Mouse (Mus musculus) hindbrain, embryonic 12.5 days (tissue): Measurements from ENCODE around the gene Pllp. TPM values are rescaled to one million over a fixed set of nuclear protein-coding genes. Genes with fewer than 3 reads are reported as not detected.

Source experiments
- ATAC-seq: fragments of 200-750 bp; cut with Nextera tagmentation; 2 replicates; pipeline ENCODE4 v1.8.0; 2017; ENCODE audit warnings: moderate TSS enrichment; ENCODE audit not compliant: low FRiP score
- H3K27ac ChIP-seq: fragments of 300-500 bp; sonication (generic); 2 replicates; pipeline ENCODE4 v1.5.1; 2016; ENCODE audit warnings: mild to moderate bottlenecking
- H3K27me3 ChIP-seq: fragments of 300-500 bp; sonication (generic); 2 replicates; pipeline ENCODE4 v1.6.1; 2016; ENCODE audit warnings: mild to moderate bottlenecking
- H3K36me3 ChIP-seq: fragments of 300-500 bp; sonication (generic); 2 replicates; pipeline ENCODE4 v1.6.1; 2016; ENCODE audit warnings: mild to moderate bottlenecking
- H3K4me1 ChIP-seq: fragments of 300-500 bp; sonication (generic); 2 replicates; pipeline ENCODE4 v1.6.1; 2016
- H3K4me2 ChIP-seq: fragments of 300-500 bp; sonication (generic); replicated peaks from 2 replicates; pipeline ENCODE4 v1.6.1; 2016; ENCODE audit warnings: mild to moderate bottlenecking
- H3K4me3 ChIP-seq: fragments of 300-500 bp; sonication (generic); 2 replicates; pipeline ENCODE4 v1.5.1; 2016; ENCODE audit warnings: mild to moderate bottlenecking
- H3K9ac ChIP-seq: fragments of 300-500 bp; sonication (generic); 2 replicates; pipeline ENCODE4 v1.6.1; 2016; ENCODE audit warnings: mild to moderate bottlenecking, moderate library complexity
- H3K9me3 ChIP-seq: fragments of 300-500 bp; sonication (generic); replicated peaks from 2 replicates; pipeline ENCODE4 v1.6.1; 2016; ENCODE audit warnings: mild to moderate bottlenecking
- WGBS: fragments of 180-500 bp; shearing (Covaris S2); methylation state at CpG from one replicate; pipeline ENCODE4 v1.1.7; 2016; 5-methylcytosine and 5-hydroxymethylcytosine counted together
- polyA plus RNA-seq: library from polyadenylated mRNA; unstranded; fragments of >200 nt; fragmentation: Nextera tagmentation; extraction: Ambion mirVana; gene quantifications from 2 replicates; pipeline ENCODE4 v1.2.1, GENCODE M21; 2016

Pllp gene
- polyA plus RNA-seq, 1 experiment from 2014 or later, result 0.41 TPM

DNA sequence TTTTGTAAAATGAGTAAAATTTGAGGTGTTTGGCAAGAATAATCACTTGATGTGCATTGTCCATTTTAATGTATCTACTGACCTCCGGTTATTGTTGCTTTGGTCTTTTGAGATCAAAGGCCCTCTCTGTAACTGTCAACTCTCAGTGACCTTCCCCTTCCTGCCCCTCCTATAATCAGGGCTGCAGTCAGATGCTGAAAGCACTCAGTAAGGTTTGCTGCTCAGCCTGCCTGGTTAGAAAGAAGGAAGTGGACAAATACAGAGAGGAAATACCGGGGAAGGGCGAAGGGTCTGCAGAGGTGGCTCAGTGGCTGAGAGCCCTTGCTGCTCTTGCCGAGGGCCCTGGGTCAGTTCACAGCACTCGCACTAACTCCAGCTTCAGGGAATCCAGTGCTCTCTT is 21.7 kb downstream of the Pllp start:
- no peaks in the 10 kb centered on the region for H3K4me1 ChIP-seq
- H3K27me3 ChIP-seq, result no peaks in the 10 kb centered on the region
- no peak for ATAC-seq
- H3K4me3 ChIP-seq, result no peak overlapping the region
- H3K36me3 ChIP-seq, result peaks cover 52% of the 10 kb centered on the region
- H3K9ac ChIP-seq, result no peak overlapping the region
- no peak overlapping the region for H3K27ac ChIP-seq
- no peaks in the 10 kb centered on the region for H3K9me3 ChIP-seq
- no peak overlapping the region for H3K4me2 ChIP-seq
- 84% methylated on average over 5 of the region's 5 CpGs for WGBS

DNA sequence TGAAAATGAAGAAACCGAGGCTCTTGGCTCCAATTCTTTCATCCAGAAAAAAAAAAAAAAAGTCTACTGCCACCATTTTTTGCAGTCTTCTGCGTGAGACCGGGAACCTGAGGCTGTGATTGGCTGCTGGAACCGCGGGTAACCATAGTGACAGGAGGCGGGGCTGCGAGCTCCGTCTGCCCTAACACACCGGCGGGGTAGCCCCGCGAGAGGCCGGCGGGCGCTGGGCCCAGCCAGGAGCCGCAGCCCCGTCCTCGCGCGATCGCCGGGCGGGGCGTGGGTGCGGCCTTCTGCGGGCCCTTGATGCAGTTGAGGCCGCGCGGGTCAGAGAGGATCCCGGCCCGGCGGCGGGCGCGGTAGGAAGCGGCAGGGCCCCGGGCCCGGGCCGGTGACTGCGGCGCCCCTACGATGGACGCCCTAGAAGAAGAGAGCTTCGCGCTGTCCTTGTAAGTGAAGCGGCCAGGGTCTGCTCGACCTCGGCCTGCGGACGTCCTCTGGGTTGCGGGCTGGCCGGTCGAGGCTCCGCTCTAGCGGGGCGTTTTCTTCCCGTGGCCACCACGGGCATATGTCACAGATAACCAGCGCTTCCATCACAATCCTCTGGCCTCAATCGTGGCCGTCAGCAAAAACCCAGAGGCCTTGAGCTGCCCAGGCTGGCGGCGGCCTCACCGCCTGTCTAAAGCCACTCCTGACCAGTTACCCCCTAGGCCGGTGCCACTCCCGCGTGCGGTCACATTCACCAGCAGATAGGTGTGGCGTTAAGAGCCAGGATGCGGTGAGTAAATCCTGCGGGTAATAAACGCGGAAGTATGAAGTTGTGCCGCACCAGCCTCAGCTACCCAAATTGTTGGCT is 29.4 kb downstream of the Pllp start, which contains the start of gene Arl2bp:
Gene Arl2bp (plus strand): TSS at position 145 of the 853 bp plus-strand sequence.
- H3K36me3 ChIP-seq, result peaks cover 24% of the 10 kb centered on the region
- H3K27ac ChIP-seq, result peak within 1 kb of the TSS; percentile 87
- H3K4me2 ChIP-seq, result peak within 1 kb of the TSS; percentile 70
- no peaks in the 10 kb centered on the region for H3K9me3 ChIP-seq
- H3K4me3 ChIP-seq, result peak within 1 kb of the TSS; percentile 64
- peak; percentile 99 for ATAC-seq
- H3K4me1 ChIP-seq, result peaks cover 21% of the 10 kb centered on the region
- H3K27me3 ChIP-seq, result no peaks in the 10 kb centered on the region
- under 1% methylated on average over 70 of the region's 74 CpGs for WGBS
- peak within 1 kb of the TSS; percentile 84 for H3K9ac ChIP-seq

DNA sequence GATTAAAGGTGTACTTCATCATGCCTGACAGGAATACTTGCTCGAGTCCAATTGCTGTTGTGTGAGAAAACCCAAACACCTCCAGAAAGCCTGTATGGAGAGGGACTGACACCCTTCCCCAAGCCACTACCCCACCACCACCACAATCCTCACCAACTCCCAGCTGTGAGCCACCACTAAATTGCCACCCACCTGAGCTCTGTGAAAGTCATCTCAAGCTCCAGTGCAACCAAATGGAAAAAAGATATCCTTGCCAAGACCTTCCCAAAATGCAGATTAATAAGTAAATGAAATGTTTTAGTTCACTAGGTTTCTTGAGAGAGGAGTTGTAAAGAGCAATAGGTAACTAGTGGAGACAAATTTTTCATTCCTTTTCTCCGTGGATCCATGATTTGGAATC is 31.4 kb downstream of the Pllp start:
- H3K9me3 ChIP-seq, result no peaks in the 10 kb centered on the region
- ATAC-seq, result no peak
- H3K27me3 ChIP-seq, result no peaks in the 10 kb centered on the region
- H3K27ac ChIP-seq, result no peak overlapping the region
- H3K4me2 ChIP-seq, result no peak overlapping the region
- no peak overlapping the region for H3K9ac ChIP-seq
- peaks cover 21% of the 10 kb centered on the region for H3K4me1 ChIP-seq
- 84% methylated on average over 2 of the region's 2 CpGs for WGBS
- peaks cover 20% of the 10 kb centered on the region; the same call in 1 of the 2 replicates for H3K36me3 ChIP-seq
- no peak overlapping the region for H3K4me3 ChIP-seq

DNA sequence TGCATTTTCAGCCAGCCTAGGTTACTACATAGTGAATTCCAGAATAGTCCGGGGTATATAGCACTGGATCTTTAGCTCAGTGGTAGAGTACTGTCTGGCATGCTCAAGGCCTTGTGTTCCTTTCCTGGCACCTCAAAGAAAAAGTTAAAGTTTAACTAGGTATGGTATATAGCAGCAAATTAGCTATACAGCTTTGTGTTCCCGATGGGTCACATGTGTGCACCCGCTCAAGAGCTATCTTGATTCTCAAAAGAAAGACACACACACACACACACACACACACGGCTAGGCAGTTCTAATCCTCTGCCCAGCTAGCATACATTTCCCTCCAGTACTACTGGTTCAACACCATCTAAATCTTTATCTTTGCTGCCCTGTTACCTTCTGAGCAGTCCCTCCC is 35.7 kb downstream of the Pllp start:
- no peaks in the 10 kb centered on the region for H3K27me3 ChIP-seq
- H3K4me1 ChIP-seq, result no peaks in the 10 kb centered on the region
- no peak overlapping the region for H3K9ac ChIP-seq
- ATAC-seq, result no peak
- no peak overlapping the region for H3K27ac ChIP-seq
- 88% methylated on average over 4 of the region's 4 CpGs for WGBS
- H3K4me3 ChIP-seq, result no peak overlapping the region
- no peaks in the 10 kb centered on the region for H3K9me3 ChIP-seq
- H3K36me3 ChIP-seq, result peaks cover 39% of the 10 kb centered on the region
- H3K4me2 ChIP-seq, result no peak overlapping the region

DNA sequence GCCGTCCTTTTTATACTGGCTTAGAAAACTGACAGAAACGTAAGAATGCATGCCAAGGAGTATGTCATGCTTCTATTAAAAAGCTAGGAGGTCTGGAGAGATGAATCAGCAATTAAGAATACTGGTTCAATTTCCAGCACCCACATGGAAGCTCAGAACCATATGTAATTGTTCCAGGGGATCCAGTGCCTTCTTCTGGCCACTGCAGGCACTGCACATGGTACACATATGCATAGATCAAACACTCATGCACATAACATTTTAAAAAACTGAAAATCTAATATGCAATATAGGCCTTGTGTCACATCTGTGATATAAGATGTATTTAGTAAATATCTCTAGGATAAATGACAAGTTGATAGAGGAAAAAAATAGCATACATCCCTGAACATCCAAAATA is 38.0 kb downstream of the Pllp start:
- ATAC-seq, result no peak
- Histone ChIP-seq H3K9ac (no peak overlapping the region), H3K27ac (no peak overlapping the region), H3K9me3 (no peaks in the 10 kb centered on the region), H3K4me1 (no peaks in the 10 kb centered on the region), H3K27me3 (no peaks in the 10 kb centered on the region), H3K36me3 (peaks cover 52% of the 10 kb centered on the region), H3K4me3 (no peak overlapping the region), H3K4me2 (no peak overlapping the region)
- 94% methylated on average over 2 of the region's 2 CpGs for WGBS

DNA sequence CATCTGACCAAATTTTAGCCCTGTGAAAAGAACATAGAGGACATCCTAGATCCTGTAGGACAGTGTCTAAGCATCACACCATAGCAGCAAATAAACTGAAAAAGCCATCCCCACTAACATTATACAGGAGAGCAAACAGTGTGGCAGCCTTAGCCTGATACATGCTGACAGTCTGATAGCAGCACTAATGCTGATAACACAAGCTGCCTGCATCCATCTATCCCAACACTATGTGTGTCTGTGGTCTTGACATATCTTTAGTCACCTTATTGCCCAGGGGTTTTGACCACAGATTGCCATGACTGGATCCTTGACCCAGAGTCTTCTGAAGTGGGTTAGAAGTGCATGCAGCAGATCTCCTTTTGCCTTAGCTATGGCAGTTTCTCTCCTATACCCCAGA is 41.1 kb downstream of the Pllp start:
- Histone ChIP-seq H3K4me3 (no peak overlapping the region), H3K9ac (no peak overlapping the region), H3K27ac (no peak overlapping the region), H3K27me3 (no peaks in the 10 kb centered on the region), H3K4me2 (no peak overlapping the region), H3K4me1 (no peaks in the 10 kb centered on the region), H3K36me3 (peaks cover 57% of the 10 kb centered on the region), H3K9me3 (no peaks in the 10 kb centered on the region)
- no peak for ATAC-seq

DNA sequence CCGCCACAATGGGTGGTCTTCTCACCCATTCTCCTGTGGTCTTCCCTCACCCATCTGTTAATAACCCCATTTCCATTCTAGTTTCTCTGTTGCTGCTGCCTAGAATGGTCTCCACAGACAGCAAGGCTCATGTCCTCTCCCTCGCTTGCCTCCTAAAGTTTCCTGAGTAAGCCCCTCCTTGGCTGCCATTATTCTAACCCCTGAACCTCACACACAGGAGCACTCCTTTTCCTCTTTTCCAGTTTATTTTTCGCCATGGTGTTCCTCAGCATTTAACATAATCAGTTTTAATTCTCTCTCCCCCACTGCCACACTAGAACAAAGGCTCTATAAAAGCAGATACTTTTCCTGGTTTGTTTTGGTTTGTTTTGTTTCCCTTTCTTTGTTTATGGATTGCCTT is 43.1 kb downstream of the Pllp start:
- Histone ChIP-seq H3K4me3 (no peak overlapping the region), H3K4me1 (no peaks in the 10 kb centered on the region), H3K4me2 (no peak overlapping the region), H3K9ac (no peak overlapping the region), H3K36me3 (peaks cover 57% of the 10 kb centered on the region), H3K9me3 (no peaks in the 10 kb centered on the region), H3K27me3 (no peaks in the 10 kb centered on the region), H3K27ac (no peak overlapping the region)
- no peak for ATAC-seq
- WGBS, result 93% methylated on average over 3 of the region's 3 CpGs

DNA sequence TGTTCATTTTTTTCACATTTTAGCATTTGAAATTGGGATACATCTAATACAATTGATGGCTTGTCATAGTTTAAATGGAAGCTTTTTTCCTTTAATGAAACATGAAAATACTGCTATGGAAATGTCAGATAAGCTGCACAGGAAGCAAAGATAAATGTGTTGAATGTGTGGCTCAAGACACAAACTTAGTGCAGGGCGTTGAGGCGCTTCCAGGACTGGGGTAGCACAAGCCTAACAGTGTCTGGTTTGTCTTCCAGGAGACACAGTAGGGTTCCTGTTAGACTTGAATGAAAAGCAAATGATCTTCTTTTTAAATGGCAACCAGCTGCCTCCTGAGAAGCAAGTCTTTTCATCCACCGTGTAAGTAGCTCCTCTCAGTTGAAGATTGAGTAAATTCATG is 46.6 kb downstream of the Pllp start:
- H3K9ac ChIP-seq, result no peak overlapping the region
- no peaks in the 10 kb centered on the region for H3K27me3 ChIP-seq
- no peak overlapping the region for H3K27ac ChIP-seq
- no peaks in the 10 kb centered on the region for H3K9me3 ChIP-seq
- H3K36me3 ChIP-seq, result peaks cover 63% of the 10 kb centered on the region
- no peaks in the 10 kb centered on the region for H3K4me1 ChIP-seq
- no peak overlapping the region for H3K4me2 ChIP-seq
- no peak overlapping the region for H3K4me3 ChIP-seq
- no peak for ATAC-seq
- 32% methylated on average over 3 of the region's 3 CpGs for WGBS

DNA sequence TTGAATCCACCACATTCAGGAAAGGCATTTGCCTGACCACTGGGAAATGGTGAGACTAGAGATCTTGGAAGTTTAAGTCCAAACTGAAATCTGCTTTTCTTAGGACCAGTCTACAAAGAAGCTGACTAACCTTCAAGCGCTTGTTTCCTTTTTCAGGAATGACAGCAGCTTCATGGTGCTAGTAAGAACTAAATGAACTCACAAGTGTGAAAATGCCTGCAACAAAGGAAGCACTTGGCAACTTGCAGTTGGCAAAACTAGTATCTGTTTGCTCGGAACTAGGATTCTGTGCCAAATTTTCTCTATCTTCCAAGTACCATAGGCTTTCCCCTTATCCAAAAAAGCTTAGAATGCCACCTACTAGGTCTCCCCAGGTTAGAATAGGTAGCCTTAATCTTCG is 49.9 kb downstream of the Pllp start:
- H3K4me2 ChIP-seq, result no peak overlapping the region
- H3K4me3 ChIP-seq, result no peak overlapping the region
- ATAC-seq, result no peak
- H3K27me3 ChIP-seq, result no peaks in the 10 kb centered on the region
- H3K36me3 ChIP-seq, result peaks cover 57% of the 10 kb centered on the region
- no peak overlapping the region for H3K27ac ChIP-seq
- no peaks in the 10 kb centered on the region for H3K9me3 ChIP-seq
- WGBS, result 96% methylated on average over 3 of the region's 3 CpGs
- H3K4me1 ChIP-seq, result no peaks in the 10 kb centered on the region
- no peak overlapping the region for H3K9ac ChIP-seq

DNA sequence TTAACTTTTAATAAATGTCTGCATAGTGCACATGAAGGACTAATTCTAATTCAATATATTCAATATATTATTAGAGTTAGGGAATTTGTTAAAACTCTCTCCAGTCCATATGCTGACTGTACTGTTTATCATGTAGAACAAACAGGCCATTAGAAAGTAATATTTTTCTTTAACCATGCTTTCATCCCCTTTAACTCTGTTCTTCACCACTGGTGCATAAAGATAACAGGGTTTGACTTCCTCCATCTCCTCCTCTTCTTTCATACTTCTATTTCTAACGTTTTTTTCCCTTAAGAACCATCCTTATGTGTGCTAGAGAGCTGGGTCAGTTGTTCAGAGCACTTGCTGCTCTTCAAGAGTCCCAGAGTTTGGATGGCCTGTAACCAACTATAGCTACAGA is 50.9 kb downstream of the Pllp start:
- no peak for ATAC-seq
- Histone ChIP-seq H3K9ac (no peak overlapping the region), H3K9me3 (no peaks in the 10 kb centered on the region), H3K27me3 (no peaks in the 10 kb centered on the region), H3K4me2 (no peak overlapping the region), H3K4me3 (no peak overlapping the region), H3K4me1 (no peaks in the 10 kb centered on the region), H3K36me3 (peaks cover 65% of the 10 kb centered on the region), H3K27ac (no peak overlapping the region)
- WGBS, result 42% methylated on average over 1 of the region's 1 CpGs

DNA sequence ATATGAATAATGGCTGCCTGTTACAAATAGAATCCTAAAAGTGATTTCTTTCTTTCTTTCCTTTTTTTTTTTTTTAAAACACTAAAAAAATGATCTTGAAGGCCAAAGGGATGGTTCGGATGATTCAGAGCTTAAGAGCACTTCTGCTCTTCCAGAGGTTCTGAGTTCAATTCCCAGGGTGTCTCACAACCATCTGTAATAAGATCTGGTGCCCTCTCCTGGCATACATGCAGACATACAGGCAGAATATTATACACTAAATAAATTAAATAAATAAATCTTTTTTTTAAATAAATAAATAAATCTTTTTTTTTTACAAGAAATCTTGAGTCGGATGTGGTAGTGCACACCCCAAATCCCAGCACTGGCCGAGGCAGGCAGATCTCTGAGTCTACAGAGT is 54.1 kb downstream of the Pllp start:
- Histone ChIP-seq H3K27ac (no peak overlapping the region), H3K4me3 (no peak overlapping the region), H3K9ac (no peak overlapping the region), H3K4me2 (no peak overlapping the region), H3K27me3 (no peaks in the 10 kb centered on the region), H3K36me3 (peaks cover 80% of the 10 kb centered on the region), H3K9me3 (no peaks in the 10 kb centered on the region), H3K4me1 (no peaks in the 10 kb centered on the region)
- WGBS, result 97% methylated on average over 3 of the region's 3 CpGs
- ATAC-seq, result no peak

DNA sequence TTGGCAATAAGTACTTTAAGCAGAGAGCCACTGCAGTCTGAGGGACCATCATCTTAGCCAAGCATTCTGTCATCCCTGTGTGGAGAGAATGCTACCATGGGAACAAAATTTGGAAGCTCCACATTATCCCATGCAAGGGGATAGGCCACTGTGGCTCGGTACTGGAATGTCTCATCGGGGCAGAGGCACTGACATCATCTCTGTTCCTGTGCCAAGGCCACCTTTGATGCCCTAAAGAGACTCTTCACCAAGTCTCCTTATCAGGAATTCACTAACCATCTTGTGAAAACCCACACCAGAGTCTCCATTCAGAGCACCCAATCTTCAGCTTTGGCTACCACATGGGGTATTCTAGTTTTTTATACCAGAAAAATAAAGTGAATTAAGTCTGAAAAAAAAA is 54.9 kb downstream of the Pllp start:
- Histone ChIP-seq H3K27me3 (no peaks in the 10 kb centered on the region), H3K36me3 (peaks cover 79% of the 10 kb centered on the region), H3K9ac (no peak overlapping the region), H3K4me1 (no peaks in the 10 kb centered on the region), H3K4me3 (no peak overlapping the region), H3K4me2 (no peak overlapping the region), H3K27ac (no peak overlapping the region), H3K9me3 (no peaks in the 10 kb centered on the region)
- 100% methylated on average over 2 of the region's 2 CpGs for WGBS
- ATAC-seq, result no peak

DNA sequence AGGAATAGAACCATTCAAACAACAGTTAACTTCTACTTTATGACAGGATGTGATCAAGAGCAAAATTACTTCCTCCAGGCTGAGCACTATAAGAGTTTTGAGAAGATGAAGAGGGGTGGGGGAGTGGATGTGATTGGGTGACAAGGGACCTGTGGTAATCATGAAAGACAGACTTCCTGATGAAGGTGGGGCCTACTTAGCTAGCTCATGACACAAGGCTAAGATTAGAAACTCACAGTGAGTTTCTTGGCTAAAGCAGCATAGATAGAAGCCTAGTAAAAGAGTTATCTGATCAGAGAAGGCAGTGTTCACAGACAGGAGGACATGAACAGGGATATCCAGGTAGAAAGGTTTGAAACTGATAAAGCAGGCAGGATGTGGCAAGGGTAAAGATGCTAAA is 61.9 kb downstream of the Pllp start:
- no peak for ATAC-seq
- H3K27me3 ChIP-seq, result no peaks in the 10 kb centered on the region
- H3K4me2 ChIP-seq, result no peak overlapping the region
- no peak overlapping the region for H3K27ac ChIP-seq
- no peak overlapping the region for H3K4me3 ChIP-seq
- H3K4me1 ChIP-seq, result no peaks in the 10 kb centered on the region
- no peak overlapping the region for H3K9ac ChIP-seq
- no peaks in the 10 kb centered on the region for H3K9me3 ChIP-seq
- H3K36me3 ChIP-seq, result peaks cover 79% of the 10 kb centered on the region
